Comparison of ENCODE assay signal across 9 mouse cellular contexts in genomic region chr6:113881561-113882243, GRCm38 (mm10).
A peak's percentile ranks its signal among the peaks of the same experiment; 100 is the strongest.
DNase-seq lines count a peak whose midpoint lies in the region; ATAC-seq lines count a peak whose summit lies in the region.
"Had no signal": no experiment of that assay in that cellular context is flagged by ENCODE, and none has a peak within 500 bp of the region (broad histone marks: within the 10 kb centered on the region; RNA-seq: fewer than 3 reads in every experiment).

No protein-coding gene starts in this region.

- no peaks in the 10 kb centered on the region for H3K27me3 ChIP-seq in hindbrain, embryonic 11.5 days (ENCODE audit: control insufficient read depth, insufficient read depth, low read length)
- no peaks in the 10 kb centered on the region for H3K27me3 ChIP-seq in hindbrain, embryonic 13.5 days
- H3K27me3 ChIP-seq in limb, embryonic 10.5 days (ENCODE audit: low read depth, poor library complexity, severe bottlenecking) = no peaks in the 10 kb centered on the region

- peaks cover 2% of the 10 kb centered on the region; the same call in 1 of the 2 replicates for H3K4me1 ChIP-seq in hindbrain, embryonic 11.5 days (replicated peaks; ENCODE audit: control insufficient read depth, insufficient read depth, low read length)
- peaks cover 25% of the 10 kb centered on the region for H3K4me1 ChIP-seq in hindbrain, embryonic 13.5 days (replicated peaks)
- H3K4me1 ChIP-seq in limb, embryonic 10.5 days = no peaks in the 10 kb centered on the region
- H3K4me1 ChIP-seq: heart, embryonic 15.5 days had no signal

- no peak overlapping the region for H3K9ac ChIP-seq in hindbrain, embryonic 11.5 days (ENCODE audit: low read depth, low read length)
- no peak overlapping the region for H3K9ac ChIP-seq in hindbrain, embryonic 13.5 days
- H3K9ac ChIP-seq: heart, embryonic 15.5 days had no signal

- H3K36me3 ChIP-seq in hindbrain, embryonic 11.5 days (ENCODE audit: control insufficient read depth, insufficient read depth, low read length) = no peaks in the 10 kb centered on the region
- no peaks in the 10 kb centered on the region for H3K36me3 ChIP-seq in hindbrain, embryonic 13.5 days
- no peaks in the 10 kb centered on the region for H3K36me3 ChIP-seq in limb, embryonic 10.5 days
- H3K36me3 ChIP-seq: heart, embryonic 15.5 days had no signal

- 55% methylated on average over 10 of the region's 10 CpGs for WGBS in hindbrain, embryonic 11.5 days
- WGBS in hindbrain, embryonic 13.5 days = 62% methylated on average over 10 of the region's 10 CpGs
- WGBS in limb, embryonic 10.5 days = 55% methylated on average over 10 of the region's 10 CpGs

- no peak overlapping the region for H3K4me2 ChIP-seq in hindbrain, embryonic 11.5 days (replicated peaks; ENCODE audit: low read depth, low read length)
- no peak overlapping the region for H3K4me2 ChIP-seq in hindbrain, embryonic 13.5 days
- H3K4me2 ChIP-seq: heart, embryonic 15.5 days had no signal

- no peak for ATAC-seq in hindbrain, embryonic 11.5 days (ENCODE audit: low FRiP score)
- no peak for ATAC-seq in hindbrain, embryonic 13.5 days (ENCODE audit: low FRiP score)
- no peak for ATAC-seq in inflammation-experienced regulatory T-cells, adult 6 months

- no peak overlapping the region for H3K27ac ChIP-seq in hindbrain, embryonic 11.5 days (ENCODE audit: low read depth, low read length)
- H3K27ac ChIP-seq in hindbrain, embryonic 13.5 days = no peak overlapping the region
- no peak overlapping the region for H3K27ac ChIP-seq in limb, embryonic 10.5 days
- H3K27ac ChIP-seq: heart, embryonic 15.5 days had no signal

- H3K4me3 ChIP-seq in hindbrain, embryonic 11.5 days (ENCODE audit: low read depth, low read length) = no peak overlapping the region
- H3K4me3 ChIP-seq in hindbrain, embryonic 13.5 days = no peak overlapping the region
- no peak overlapping the region for H3K4me3 ChIP-seq in limb, embryonic 10.5 days
- H3K4me3 ChIP-seq: heart, embryonic 15.5 days had no signal

- H3K9me3 ChIP-seq in hindbrain, embryonic 11.5 days (ENCODE audit: control insufficient read depth, low read length) = no peaks in the 10 kb centered on the region
- no peaks in the 10 kb centered on the region for H3K9me3 ChIP-seq in hindbrain, embryonic 13.5 days
- no peaks in the 10 kb centered on the region for H3K9me3 ChIP-seq in limb, embryonic 10.5 days (replicated peaks)
- H3K9me3 ChIP-seq: heart, embryonic 15.5 days had no signal

- DNase-seq in hindbrain, embryonic 11.5 days (ENCODE audit: low spot score) = peak; percentile 67
- DNase-seq in 416B (ENCODE audit: low read depth) = peak; percentile 4
- DNase-seq in R1 (ENCODE audit: low read depth, low spot score) = peak; percentile 78
- peak; percentile 71 for DNase-seq in limb, embryonic 10.5 days (ENCODE audit: low spot score)
- no peak for DNase-seq in B cell, adult 2 months
- no peak for DNase-seq in thymus, postnatal 0 days (ENCODE audit: low spot score)

Comparison
In these comparisons a context has a peak if more than half of its experiments do, and no peak if none do; other contexts are left out.
1. DNase-seq: peak in hindbrain, embryonic 11.5 days (single experiment), 416B (single experiment), R1 (single experiment) and limb, embryonic 10.5 days (single experiment); none in B cell, adult 2 months (0 of 2) and thymus, postnatal 0 days (single experiment).